Mouse (Mus musculus): ENCODE results near the gene E130114P18Rik. TPM values are rescaled to one million over a fixed set of nuclear protein-coding genes. Genes with fewer than 3 reads are reported as not detected.

The E130114P18Rik gene
- polyA plus RNA-seq, 1 experiment from 2014 or later, result 0.25 TPM

DNA sequence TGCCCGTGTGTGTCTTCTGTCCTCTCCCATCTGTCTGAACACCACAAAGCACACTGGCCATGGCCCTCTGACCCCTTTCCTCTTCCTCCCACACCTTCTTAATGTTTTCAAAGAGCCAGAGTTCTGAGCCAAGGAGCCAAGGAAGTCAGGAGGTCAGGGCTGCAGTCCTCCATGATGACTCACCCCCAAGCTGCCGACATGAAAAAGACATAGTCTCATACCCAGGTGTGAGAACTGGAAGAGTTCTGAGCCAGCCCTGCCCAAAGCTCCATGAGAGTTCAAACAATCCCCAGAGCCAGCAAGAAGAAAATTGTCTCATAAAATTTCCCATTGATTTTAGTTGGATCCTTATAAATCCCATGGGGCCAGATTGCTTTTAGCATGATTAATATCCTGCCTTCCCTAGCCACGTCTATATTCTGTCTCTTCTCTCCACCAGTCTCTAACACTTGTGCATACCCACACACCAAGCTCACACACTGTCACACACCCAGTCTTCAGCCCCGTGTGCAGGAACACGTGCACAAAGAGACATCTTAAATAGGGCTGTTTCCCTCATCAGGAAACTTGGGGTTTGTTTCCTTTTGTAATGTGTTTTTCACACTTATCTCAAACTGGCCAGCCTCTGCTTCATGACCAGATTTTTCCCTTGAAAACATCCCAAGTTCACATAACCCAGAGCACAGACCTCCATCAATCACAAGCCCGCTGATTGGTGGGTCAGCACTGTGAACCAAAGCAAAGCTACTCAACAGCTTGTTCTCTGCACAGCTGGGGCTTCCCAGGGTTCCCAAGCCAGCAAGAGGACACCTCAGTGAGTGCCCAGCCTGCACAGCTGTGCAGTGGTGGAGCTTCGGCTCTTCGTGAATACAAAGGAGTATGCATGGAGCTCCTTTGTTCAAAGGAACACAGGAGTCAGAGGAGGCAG, 88.2 kb downstream of the E130114P18Rik start:
- no peaks in the 10 kb centered on the region for H3K36me3 ChIP-seq
- 46% methylated on average over 8 of the region's 8 CpGs for WGBS
- no peak overlapping the region for H3K4me3 ChIP-seq
- H3K27ac ChIP-seq, result peak overlapping the region; percentile 65
- peaks cover 9% of the 10 kb centered on the region for H3K4me1 ChIP-seq (replicated peaks)
- no peaks in the 10 kb centered on the region for H3K27me3 ChIP-seq
- peak; percentile 75 for ATAC-seq (replicated peaks; ENCODE audit: insufficient number of reproducible peaks, insufficient read depth, low FRiP score, low read depth)
- no peak overlapping the region for H3K9ac ChIP-seq
- no peaks in the 10 kb centered on the region for H3K9me3 ChIP-seq (replicated peaks)
- H3K4me2 ChIP-seq, result no peak overlapping the region

DNA sequence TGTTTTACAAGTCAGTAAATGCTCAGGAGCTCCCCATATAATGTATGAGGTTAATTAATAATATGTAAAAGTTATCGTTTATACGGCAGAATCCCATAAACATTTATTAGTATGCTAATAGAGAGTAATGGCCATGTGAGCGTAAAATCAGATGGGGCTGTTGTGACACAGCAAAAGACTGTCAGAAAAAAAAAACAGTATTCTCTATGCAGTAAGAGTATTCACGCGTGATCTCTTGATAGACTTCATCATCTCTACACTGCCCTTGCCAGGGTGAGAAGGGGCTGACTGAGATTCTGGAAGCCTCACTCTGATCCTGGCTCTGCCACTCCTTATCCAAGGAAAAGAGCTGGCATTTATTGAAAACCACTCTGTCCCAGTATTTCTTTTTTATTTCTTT, 91.9 kb downstream of the E130114P18Rik start:
- Histone ChIP-seq H3K4me2 (no peak overlapping the region), H3K27me3 (no peaks in the 10 kb centered on the region), H3K27ac (no peak overlapping the region), H3K36me3 (no peaks in the 10 kb centered on the region), H3K9me3 (replicated peaks) (no peaks in the 10 kb centered on the region), H3K9ac (no peak overlapping the region), H3K4me1 (replicated peaks) (peaks cover 9% of the 10 kb centered on the region), H3K4me3 (no peak overlapping the region)
- 88% methylated on average over 5 of the region's 5 CpGs for WGBS
- no peak for ATAC-seq (replicated peaks; ENCODE audit: insufficient number of reproducible peaks, insufficient read depth, low FRiP score, low read depth)

DNA sequence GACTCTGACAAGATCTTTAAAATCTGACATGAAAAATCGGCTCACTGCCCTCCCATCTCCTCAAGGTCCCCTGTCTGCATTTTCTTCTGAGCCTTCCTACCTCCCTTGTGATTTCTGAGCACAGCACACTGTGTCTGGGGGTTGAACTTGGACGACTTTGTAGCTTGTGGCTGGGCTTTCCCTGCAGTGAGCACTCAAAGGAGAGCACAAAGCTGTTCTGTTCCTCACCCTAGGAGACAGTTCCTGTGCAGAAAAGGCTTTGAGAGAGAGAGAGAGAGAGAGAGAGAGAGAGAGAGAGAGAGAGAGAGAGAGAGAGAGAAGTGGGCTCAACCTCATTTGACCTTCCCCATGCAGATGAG, 101.3 kb downstream of the E130114P18Rik start:
- no peaks in the 10 kb centered on the region for H3K36me3 ChIP-seq
- no peaks in the 10 kb centered on the region for H3K9me3 ChIP-seq (replicated peaks)
- ATAC-seq (replicated peaks; ENCODE audit: insufficient number of reproducible peaks, insufficient read depth, low FRiP score, low read depth), result no peak
- no peak overlapping the region for H3K4me2 ChIP-seq
- WGBS, result 43% methylated on average over 2 of the region's 2 CpGs
- H3K4me3 ChIP-seq, result no peak overlapping the region
- no peaks in the 10 kb centered on the region for H3K27me3 ChIP-seq
- H3K4me1 ChIP-seq (replicated peaks), result peaks cover 4% of the 10 kb centered on the region; the same call in 1 of the 2 replicates
- H3K9ac ChIP-seq, result no peak overlapping the region
- H3K27ac ChIP-seq, result no peak overlapping the region

- H3K36me3 ChIP-seq, result no peaks in the 10 kb centered on the region
- H3K27ac ChIP-seq, result no peak overlapping the region
- no peak overlapping the region for H3K4me3 ChIP-seq
- WGBS, result 50% methylated on average over 16 of the region's 16 CpGs
- H3K9ac ChIP-seq, result no peak overlapping the region
- no peaks in the 10 kb centered on the region for H3K9me3 ChIP-seq (replicated peaks)
- peak overlapping the region; percentile 43; the same call in 1 of the 2 replicates for H3K4me2 ChIP-seq
- peaks cover 4% of the 10 kb centered on the region; the same call in 1 of the 2 replicates for H3K4me1 ChIP-seq (replicated peaks)
- ATAC-seq (replicated peaks; ENCODE audit: insufficient number of reproducible peaks, insufficient read depth, low FRiP score, low read depth), result 0 out of 2 replicates have a peak, but pooled peaks have one; percentile 27
- H3K27me3 ChIP-seq, result no peaks in the 10 kb centered on the region
These were observed 101.9 kb downstream of the E130114P18Rik start for GRCm38 (mm10) chr4:97675741-97676578.

DNA sequence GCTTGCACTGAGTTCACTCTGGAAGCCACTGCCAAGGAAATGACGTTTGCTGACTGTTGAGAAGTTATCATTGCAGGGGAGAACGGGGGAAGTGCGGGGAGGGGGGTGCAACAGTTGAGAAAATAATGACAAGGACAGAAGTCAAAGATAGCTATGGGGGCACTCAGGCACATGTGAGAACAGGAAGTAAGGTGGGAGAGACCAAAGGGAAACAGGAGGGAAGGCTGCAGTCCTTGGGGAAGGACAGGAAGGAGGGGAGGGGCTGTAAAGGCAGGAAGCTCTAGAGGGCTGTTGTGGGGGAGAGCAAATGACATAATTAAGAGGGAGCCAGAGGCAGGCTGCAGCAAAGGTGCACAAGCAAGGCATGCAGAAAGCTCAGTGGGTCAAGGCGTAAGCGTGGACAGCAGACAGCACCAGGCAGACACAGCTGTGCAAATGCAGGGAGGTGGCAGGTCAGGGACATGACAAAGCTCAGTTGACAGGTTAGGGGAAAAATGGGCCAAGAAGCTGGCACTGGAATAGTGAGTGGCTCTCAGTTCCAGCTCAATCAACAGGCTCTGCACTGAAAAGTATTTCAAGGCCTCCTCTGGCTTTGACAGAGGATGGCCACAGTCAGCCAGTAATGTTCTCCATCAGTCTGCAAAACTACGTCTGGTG, 103.9 kb downstream of the E130114P18Rik start:
- ATAC-seq (replicated peaks; ENCODE audit: insufficient number of reproducible peaks, insufficient read depth, low FRiP score, low read depth), result peak; percentile 52
- no peak overlapping the region for H3K4me3 ChIP-seq
- 44% methylated on average over 6 of the region's 6 CpGs for WGBS

GRCm38 (mm10) chr4:97672501-97672900, 105.4 kb downstream of the E130114P18Rik start:
- 67% methylated on average over 5 of the region's 5 CpGs for WGBS
- ATAC-seq (replicated peaks; ENCODE audit: insufficient number of reproducible peaks, insufficient read depth, low FRiP score, low read depth), result no peak
- Histone ChIP-seq H3K36me3 (no peaks in the 10 kb centered on the region), H3K4me3 (no peak overlapping the region), H3K9ac (no peak overlapping the region), H3K4me1 (replicated peaks) (peaks cover 4% of the 10 kb centered on the region; the same call in 1 of the 2 replicates), H3K27ac (no peak overlapping the region), H3K27me3 (no peaks in the 10 kb centered on the region), H3K9me3 (replicated peaks) (no peaks in the 10 kb centered on the region), H3K4me2 (no peak overlapping the region)

More for the DNA sequence above, 103.9 kb downstream of the E130114P18Rik start:
- Histone ChIP-seq H3K9me3 (replicated peaks) (no peaks in the 10 kb centered on the region), H3K9ac (no peak overlapping the region), H3K36me3 (no peaks in the 10 kb centered on the region), H3K4me1 (replicated peaks) (peaks cover 4% of the 10 kb centered on the region; the same call in 1 of the 2 replicates), H3K27me3 (no peaks in the 10 kb centered on the region), H3K4me2 (no peak overlapping the region), H3K27ac (peak overlapping the region; percentile 58)

DNA sequence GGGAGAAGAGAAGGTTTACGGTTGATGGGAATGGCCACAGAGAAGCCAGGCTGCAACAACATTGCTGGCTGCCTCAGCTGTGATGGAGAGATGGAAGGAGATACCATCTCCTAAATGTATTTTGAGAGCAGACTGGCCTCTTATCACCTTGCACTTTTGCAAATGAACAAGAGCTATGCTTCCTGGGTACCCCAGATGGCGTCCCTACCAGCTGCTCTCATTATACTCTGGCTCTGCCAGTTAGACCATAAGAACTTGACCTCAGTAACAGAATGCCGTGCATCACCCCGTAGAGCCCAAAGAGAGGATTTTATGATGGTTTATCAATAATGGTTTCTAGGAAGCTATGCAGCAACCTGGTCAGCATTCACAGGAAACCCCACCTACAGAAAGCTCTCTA, 106.0 kb downstream of the E130114P18Rik start:
- Histone ChIP-seq H3K27ac (no peak overlapping the region), H3K36me3 (no peaks in the 10 kb centered on the region), H3K4me3 (no peak overlapping the region), H3K9ac (no peak overlapping the region), H3K27me3 (no peaks in the 10 kb centered on the region), H3K4me2 (no peak overlapping the region), H3K9me3 (replicated peaks) (no peaks in the 10 kb centered on the region), H3K4me1 (replicated peaks) (peaks cover 4% of the 10 kb centered on the region; the same call in 1 of the 2 replicates)
- 86% methylated on average over 4 of the region's 4 CpGs for WGBS
- no peak for ATAC-seq (replicated peaks; ENCODE audit: insufficient number of reproducible peaks, insufficient read depth, low FRiP score, low read depth)

GRCm38 (mm10) chr4:97670418-97670817, 107.5 kb downstream of the E130114P18Rik start:
- no peak overlapping the region for H3K4me3 ChIP-seq
- H3K27me3 ChIP-seq, result no peaks in the 10 kb centered on the region
- H3K4me2 ChIP-seq, result no peak overlapping the region
- H3K4me1 ChIP-seq (replicated peaks), result no peaks in the 10 kb centered on the region; the same call in 1 of the 2 replicates
- no peak overlapping the region for H3K27ac ChIP-seq
- no peaks in the 10 kb centered on the region for H3K36me3 ChIP-seq
- no peak for ATAC-seq (replicated peaks; ENCODE audit: insufficient number of reproducible peaks, insufficient read depth, low FRiP score, low read depth)
- H3K9me3 ChIP-seq (replicated peaks), result no peaks in the 10 kb centered on the region
- no peak overlapping the region for H3K9ac ChIP-seq

- peaks cover under 1% of the 10 kb centered on the region; the same call in 1 of the 2 replicates for H3K4me1 ChIP-seq (replicated peaks)
- no peak for ATAC-seq (replicated peaks; ENCODE audit: insufficient number of reproducible peaks, insufficient read depth, low FRiP score, low read depth)
- WGBS, result 78% methylated on average over 3 of the region's 3 CpGs
- no peak overlapping the region for H3K4me3 ChIP-seq
- H3K4me2 ChIP-seq, result no peak overlapping the region
- no peak overlapping the region for H3K27ac ChIP-seq
- no peaks in the 10 kb centered on the region for H3K9me3 ChIP-seq (replicated peaks)
- no peak overlapping the region for H3K9ac ChIP-seq
- H3K27me3 ChIP-seq, result no peaks in the 10 kb centered on the region
- no peaks in the 10 kb centered on the region for H3K36me3 ChIP-seq
These were observed 108.1 kb downstream of the E130114P18Rik start for GRCm38 (mm10) chr4:97669808-97670207.

DNA sequence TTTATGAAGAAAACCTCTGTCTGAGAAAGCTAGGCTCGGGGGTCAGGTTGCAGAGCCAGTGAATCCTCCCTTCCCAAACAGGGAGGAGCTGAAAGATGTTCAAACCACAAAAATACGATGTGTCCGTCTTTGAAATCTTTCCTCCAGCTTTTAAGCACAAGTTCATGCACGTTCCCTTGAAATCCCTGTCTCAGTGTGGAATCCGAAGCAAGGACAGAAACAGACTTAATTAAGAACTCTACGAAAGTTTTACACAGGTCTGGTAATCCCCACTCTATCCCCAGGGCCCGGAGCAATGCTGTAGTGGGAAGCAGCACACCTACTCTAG, 112.5 kb downstream of the E130114P18Rik start:
- H3K27ac ChIP-seq, result peak overlapping the region; percentile 50
- no peaks in the 10 kb centered on the region for H3K27me3 ChIP-seq
- no peak overlapping the region for H3K4me3 ChIP-seq
- WGBS, result 72% methylated on average over 7 of the region's 7 CpGs
- ATAC-seq (replicated peaks; ENCODE audit: insufficient number of reproducible peaks, insufficient read depth, low FRiP score, low read depth), result no peak
- no peaks in the 10 kb centered on the region for H3K9me3 ChIP-seq (replicated peaks)
- no peaks in the 10 kb centered on the region for H3K36me3 ChIP-seq
- 0 out of 2 replicates have a peak, but pooled peaks cover 3% of the 10 kb centered on the region for H3K4me1 ChIP-seq (replicated peaks)
- H3K9ac ChIP-seq, result no peak overlapping the region
- H3K4me2 ChIP-seq, result no peak overlapping the region

All from heart, embryonic 15.5 days (tissue).